Mouse (Mus musculus) limb, embryonic 10.5 days (tissue): ENCODE measurements around the gene Obscn. TPM values are rescaled to one million over a fixed set of nuclear protein-coding genes. Genes with fewer than 3 reads are reported as not detected.

Experiments used
- DNase-seq: peaks from one replicate; pipeline ENCODE4 v3.0.0-alpha.2; 2017; ENCODE audit warnings: low spot score
- H3K27ac ChIP-seq: fragments of 300-500 bp; sonication (generic); 2 replicates; pipeline ENCODE4 v1.5.1; 2016; ENCODE audit warnings: mild to moderate bottlenecking
- H3K27me3 ChIP-seq: fragments of 300-500 bp; sonication (generic); 2 replicates; pipeline ENCODE4 v1.6.1; 2016; ENCODE audit warnings: low read depth, mild to moderate bottlenecking; ENCODE audit not compliant: poor library complexity, severe bottlenecking
- H3K36me3 ChIP-seq: fragments of 300-500 bp; sonication (generic); 2 replicates; pipeline ENCODE4 v1.6.1; 2016; ENCODE audit warnings: mild to moderate bottlenecking, moderate library complexity
- H3K4me1 ChIP-seq: fragments of 300-500 bp; sonication (generic); 2 replicates; pipeline ENCODE4 v1.6.1; 2016
- H3K4me3 ChIP-seq: fragments of 300-500 bp; sonication (generic); 2 replicates; pipeline ENCODE4 v1.5.1; 2016; ENCODE audit warnings: mild to moderate bottlenecking, moderate library complexity
- H3K9me3 ChIP-seq: fragments of 300-500 bp; sonication (generic); replicated peaks from 2 replicates; pipeline ENCODE4 v1.6.1; 2016; ENCODE audit warnings: mild to moderate bottlenecking
- WGBS: fragments of 180-500 bp; shearing (Covaris S2); methylation state at CpG from one replicate; pipeline ENCODE4 v1.1.7; 2016; 5-methylcytosine and 5-hydroxymethylcytosine counted together
- polyA plus RNA-seq: library from polyadenylated mRNA; unstranded; fragments of >200 nt; fragmentation: Nextera tagmentation; extraction: Ambion mirVana; gene quantifications from 2 replicates; pipeline ENCODE4 v1.2.1, GENCODE M21; 2016

Obscn gene
- polyA plus RNA-seq, 1 experiment from 2014 or later: 0.13 TPM

- 0 out of 2 replicates have a peak, but pooled peaks cover 4% of the 10 kb centered on the region for H3K4me1 ChIP-seq
Observed at GRCm38 (mm10) chr11:58970831-58971530, 165.2 kb downstream of the Obscn start.

GRCm38 (mm10) chr11:58969659-58970058 is 166.5 kb downstream of the Obscn start:
- Histone ChIP-seq H3K4me1 (peaks cover 10% of the 10 kb centered on the region), H3K4me3 (no peak overlapping the region), H3K27ac (no peak overlapping the region), H3K9me3 (no peaks in the 10 kb centered on the region), H3K27me3 (no peaks in the 10 kb centered on the region), H3K36me3 (peaks cover 64% of the 10 kb centered on the region)
- DNase-seq: no peak
- 79% methylated on average over 6 of the region's 6 CpGs for WGBS

More at GRCm38 (mm10) chr11:58970831-58971530, 165.2 kb downstream of the Obscn start:
- no peaks in the 10 kb centered on the region for H3K27me3 ChIP-seq
- H3K27ac ChIP-seq: no peak overlapping the region
- no peaks in the 10 kb centered on the region for H3K9me3 ChIP-seq
- H3K4me3 ChIP-seq: no peak overlapping the region
- no peak for DNase-seq
- H3K36me3 ChIP-seq: peaks cover 77% of the 10 kb centered on the region
- WGBS: 88% methylated on average over 21 of the region's 21 CpGs

- DNase-seq: no peak
- Histone ChIP-seq H3K4me1 (peaks cover 10% of the 10 kb centered on the region), H3K9me3 (no peaks in the 10 kb centered on the region), H3K27me3 (peaks cover 3% of the 10 kb centered on the region; the same call in 1 of the 2 replicates), H3K36me3 (peaks cover 58% of the 10 kb centered on the region), H3K27ac (no peak overlapping the region), H3K4me3 (no peak overlapping the region)
- 89% methylated on average over 8 of the region's 8 CpGs for WGBS
Observed at GRCm38 (mm10) chr11:58969027-58969426, 167.2 kb downstream of the Obscn start.

GRCm38 (mm10) chr11:58968551-58968950 is 167.7 kb downstream of the Obscn start:
- Histone ChIP-seq H3K9me3 (no peaks in the 10 kb centered on the region), H3K27me3 (peaks cover 8% of the 10 kb centered on the region), H3K27ac (no peak overlapping the region), H3K4me1 (peaks cover 15% of the 10 kb centered on the region), H3K36me3 (peaks cover 55% of the 10 kb centered on the region), H3K4me3 (no peak overlapping the region)
- 82% methylated on average over 7 of the region's 7 CpGs for WGBS
- no peak for DNase-seq

- H3K4me1 ChIP-seq: peaks cover 17% of the 10 kb centered on the region
Observed at GRCm38 (mm10) chr11:58967346-58967745, 168.9 kb downstream of the Obscn start.

GRCm38 (mm10) chr11:58965001-58965760 is 171.0 kb downstream of the Obscn start:
- peaks cover 19% of the 10 kb centered on the region for H3K4me1 ChIP-seq
- DNase-seq: no peak
- H3K4me3 ChIP-seq: no peak overlapping the region
- peaks cover 29% of the 10 kb centered on the region for H3K36me3 ChIP-seq
- peaks cover 38% of the 10 kb centered on the region for H3K27me3 ChIP-seq
- 57% methylated on average over 12 of the region's 12 CpGs for WGBS
- H3K27ac ChIP-seq: no peak overlapping the region
- H3K9me3 ChIP-seq: no peaks in the 10 kb centered on the region

More at GRCm38 (mm10) chr11:58967346-58967745, 168.9 kb downstream of the Obscn start:
- Histone ChIP-seq H3K9me3 (no peaks in the 10 kb centered on the region), H3K27me3 (peaks cover 20% of the 10 kb centered on the region), H3K36me3 (peaks cover 51% of the 10 kb centered on the region), H3K4me3 (no peak overlapping the region), H3K27ac (no peak overlapping the region)
- 94% methylated on average over 1 of the region's 1 CpGs for WGBS
- DNase-seq: no peak

- Histone ChIP-seq H3K4me1 (peaks cover 28% of the 10 kb centered on the region), H3K4me3 (no peak overlapping the region), H3K9me3 (no peaks in the 10 kb centered on the region), H3K27ac (no peak overlapping the region), H3K36me3 (peaks cover 20% of the 10 kb centered on the region), H3K27me3 (peaks cover 38% of the 10 kb centered on the region)
- no peak for DNase-seq
- 91% methylated on average over 7 of the region's 7 CpGs for WGBS
Observed at GRCm38 (mm10) chr11:58964216-58964615, 172.0 kb downstream of the Obscn start.

- 36% methylated on average over 17 of the region's 17 CpGs for WGBS
- DNase-seq: no peak
- no peak overlapping the region for H3K4me3 ChIP-seq
Observed at GRCm38 (mm10) chr11:58963543-58963942, 172.7 kb downstream of the Obscn start.

GRCm38 (mm10) chr11:58961364-58962177 is 174.6 kb downstream of the Obscn start:
- Histone ChIP-seq H3K27ac (no peak overlapping the region), H3K36me3 (peaks cover 10% of the 10 kb centered on the region), H3K4me3 (0 out of 2 replicates have a peak overlapping the region, but pooled peaks have one; percentile 13), H3K27me3 (peaks cover 62% of the 10 kb centered on the region), H3K9me3 (no peaks in the 10 kb centered on the region), H3K4me1 (peaks cover 30% of the 10 kb centered on the region)
- DNase-seq: no peak
- 61% methylated on average over 50 of the region's 50 CpGs for WGBS

More at GRCm38 (mm10) chr11:58963543-58963942, 172.7 kb downstream of the Obscn start:
- H3K27me3 ChIP-seq: peaks cover 44% of the 10 kb centered on the region
- H3K36me3 ChIP-seq: peaks cover 13% of the 10 kb centered on the region
- no peaks in the 10 kb centered on the region for H3K9me3 ChIP-seq
- H3K27ac ChIP-seq: no peak overlapping the region
- H3K4me1 ChIP-seq: peaks cover 28% of the 10 kb centered on the region

GRCm38 (mm10) chr11:58959921-58960465 is 176.2 kb downstream of the Obscn start:
- Histone ChIP-seq H3K4me3 (peak overlapping the region; percentile 56), H3K27me3 (peaks cover 62% of the 10 kb centered on the region), H3K9me3 (no peaks in the 10 kb centered on the region), H3K27ac (no peak overlapping the region), H3K4me1 (peaks cover 31% of the 10 kb centered on the region), H3K36me3 (peaks cover 10% of the 10 kb centered on the region)
- DNase-seq: peak; percentile 81
- 4% methylated on average over 40 of the region's 40 CpGs for WGBS

- H3K9me3 ChIP-seq: no peaks in the 10 kb centered on the region
- H3K4me3 ChIP-seq: peak overlapping the region; percentile 56
- no peak for DNase-seq
- H3K36me3 ChIP-seq: peaks cover 10% of the 10 kb centered on the region
- no peak overlapping the region for H3K27ac ChIP-seq
- peaks cover 31% of the 10 kb centered on the region for H3K4me1 ChIP-seq
- WGBS: 40% methylated on average over 15 of the region's 15 CpGs
- peaks cover 62% of the 10 kb centered on the region for H3K27me3 ChIP-seq
Observed at GRCm38 (mm10) chr11:58959186-58959825, 176.9 kb downstream of the Obscn start.

- 85% methylated on average over 6 of the region's 6 CpGs for WGBS
- no peak for DNase-seq
- H3K27ac ChIP-seq: no peak overlapping the region
- no peaks in the 10 kb centered on the region for H3K9me3 ChIP-seq
- peaks cover 10% of the 10 kb centered on the region for H3K36me3 ChIP-seq
- H3K4me3 ChIP-seq: no peak overlapping the region
- peaks cover 59% of the 10 kb centered on the region for H3K27me3 ChIP-seq
- peaks cover 32% of the 10 kb centered on the region for H3K4me1 ChIP-seq
Observed at GRCm38 (mm10) chr11:58958536-58958935, 177.7 kb downstream of the Obscn start.
